Comparison of ENCODE assay signal across 10 mouse cellular contexts in genomic region chr17:29050791-29051190, GRCm38 (mm10). TPM values are rescaled to one million over a fixed set of nuclear protein-coding genes. Genes with fewer than 3 reads are reported as not detected.
DNase-seq lines count a peak whose midpoint lies in the region; ATAC-seq and TF ChIP-seq lines count a peak whose summit lies in the region.
"Had no signal": no experiment of that assay in that cellular context is flagged by ENCODE, and none has a peak within 500 bp of the region (broad histone marks: within the 10 kb centered on the region; RNA-seq: fewer than 3 reads in every experiment).

No protein-coding gene starts in this region.

- H3K4me2 ChIP-seq in hindbrain, embryonic 16.5 days (ENCODE audit: low read length) = no peak overlapping the region
- no peak overlapping the region for H3K4me2 ChIP-seq in hindbrain, embryonic 12.5 days (replicated peaks)
- H3K4me2 ChIP-seq in limb, embryonic 13.5 days (replicated peaks) = no peak overlapping the region

- H3K4me1 ChIP-seq in hindbrain, embryonic 16.5 days (ENCODE audit: control insufficient read depth, insufficient read depth, low read depth, low read length) = peaks cover 4% of the 10 kb centered on the region; the same call in 1 of the 2 replicates
- peaks cover 9% of the 10 kb centered on the region for H3K4me1 ChIP-seq in hindbrain, embryonic 12.5 days
- H3K4me1 ChIP-seq in limb, embryonic 13.5 days = peaks cover 29% of the 10 kb centered on the region

- ATAC-seq in hindbrain, embryonic 16.5 days = peak; percentile 40; the same call in 1 of the 2 replicates
- no peak for ATAC-seq in hindbrain, embryonic 12.5 days (ENCODE audit: low FRiP score)
- no peak for ATAC-seq in limb, embryonic 13.5 days (ENCODE audit: low FRiP score, low read depth)
- ATAC-seq: inflammation-experienced regulatory T-cells, adult 6 months had no signal

- TF ChIP-seq CTCF in gastrocnemius, adult 2 months (IDR thresholded peaks at IDR 0.05) = no peak

- H3K27me3 ChIP-seq in hindbrain, embryonic 16.5 days (replicated peaks; ENCODE audit: control insufficient read depth, insufficient read depth, low read length) = no peaks in the 10 kb centered on the region
- no peaks in the 10 kb centered on the region for H3K27me3 ChIP-seq in hindbrain, embryonic 12.5 days
- H3K27me3 ChIP-seq in limb, embryonic 13.5 days = no peaks in the 10 kb centered on the region

- intact Hi-C loops in gastrocnemius, adult 2 months (cut with DNase I) = no loop called here

- H3K4me3 ChIP-seq in hindbrain, embryonic 16.5 days (ENCODE audit: low read length) = no peak overlapping the region
- H3K4me3 ChIP-seq in hindbrain, embryonic 12.5 days = no peak overlapping the region
- peak overlapping the region; percentile 49 for H3K4me3 ChIP-seq in gastrocnemius, adult 2 months
- no peak overlapping the region for H3K4me3 ChIP-seq in limb, embryonic 13.5 days

- H3K27ac ChIP-seq in hindbrain, embryonic 16.5 days (ENCODE audit: low read depth, low read length) = no peak overlapping the region
- no peak overlapping the region for H3K27ac ChIP-seq in hindbrain, embryonic 12.5 days
- peak overlapping the region; percentile 79 for H3K27ac ChIP-seq in gastrocnemius, adult 2 months
- no peak overlapping the region; the same call in 1 of the 2 replicates for H3K27ac ChIP-seq in limb, embryonic 13.5 days

- no peaks in the 10 kb centered on the region for H3K9me3 ChIP-seq in hindbrain, embryonic 16.5 days (ENCODE audit: control insufficient read depth, low read length)
- H3K9me3 ChIP-seq in hindbrain, embryonic 12.5 days (replicated peaks) = no peaks in the 10 kb centered on the region
- no peaks in the 10 kb centered on the region for H3K9me3 ChIP-seq in limb, embryonic 13.5 days
- H3K9me3 ChIP-seq: G1E had no signal

- peak; percentile 23 for DNase-seq in ZHBTc4 (ENCODE audit: low read depth, low spot score)
- peak; percentile 89 for DNase-seq in gastrocnemius, adult 2 months
- DNase-seq in right cerebral cortex, adult 18-20 months = no peak
- DNase-seq in frontal cortex, postnatal 10 days (ENCODE audit: low spot score in 2 of 2) = no peak
- DNase-seq: adrenal gland, postnatal 10 days had no signal

- H3K9ac ChIP-seq in hindbrain, embryonic 16.5 days (ENCODE audit: low read depth, low read length) = no peak overlapping the region
- H3K9ac ChIP-seq in hindbrain, embryonic 12.5 days = no peak overlapping the region
- H3K9ac ChIP-seq in limb, embryonic 13.5 days = 0 out of 2 replicates have a peak overlapping the region, but pooled peaks have one; percentile 5

- 55% methylated on average over 14 of the region's 14 CpGs for WGBS in hindbrain, embryonic 16.5 days
- 57% methylated on average over 14 of the region's 14 CpGs for whole genome bisulfite sequencing in hindbrain, embryonic 12.5 days
- WGBS in limb, embryonic 13.5 days = 18% methylated on average over 14 of the region's 14 CpGs

- H3K36me3 ChIP-seq in hindbrain, embryonic 16.5 days (ENCODE audit: control insufficient read depth, insufficient read depth, low read length) = peaks cover 6% of the 10 kb centered on the region; the same call in 1 of the 2 replicates
- H3K36me3 ChIP-seq in hindbrain, embryonic 12.5 days = peaks cover 16% of the 10 kb centered on the region
- H3K36me3 ChIP-seq in limb, embryonic 13.5 days = peaks cover 20% of the 10 kb centered on the region

RNA-seq across cellular contexts. Expression of gene Srsf3, which starts 18.4 kb away (rescaled TPM):
- polyA plus RNA-seq in hindbrain, embryonic 16.5 days (2015; fragmentation: Nextera tagmentation; extraction: Ambion mirVana) = 356 and 408 TPM in 2 replicates
- 662 and 667 TPM in 2 replicates for polyA plus RNA-seq in hindbrain, embryonic 12.5 days (2016; fragmentation: Nextera tagmentation; extraction: Ambion mirVana)
- total RNA-seq in gastrocnemius, adult 2 months (2021) = 10 to 100 TPM; 38.8 to 55.6 TPM
- 694 and 714 TPM in 2 replicates for polyA plus RNA-seq in limb, embryonic 13.5 days (2015; fragmentation: Nextera tagmentation; extraction: Ambion mirVana)

RNA-seq across cellular contexts. Expression of gene Cdkn1a, which starts 40.0 kb away (rescaled TPM):
- polyA plus RNA-seq in hindbrain, embryonic 16.5 days (2015; fragmentation: Nextera tagmentation; extraction: Ambion mirVana) = 138 and 184 TPM in 2 replicates
- polyA plus RNA-seq in hindbrain, embryonic 12.5 days (2016; fragmentation: Nextera tagmentation; extraction: Ambion mirVana) = 39.0 and 43.6 TPM in 2 replicates
- 100 to 1,000 TPM in 1 of 2 experiments, 10 to 100 TPM in 1; 32.6 to 103 TPM for total RNA-seq in gastrocnemius, adult 2 months (2021)
- 91.0 and 92.1 TPM in 2 replicates for polyA plus RNA-seq in limb, embryonic 13.5 days (2015; fragmentation: Nextera tagmentation; extraction: Ambion mirVana)

RNA-seq across cellular contexts. Expression of gene Stk38, which starts 43.0 kb away (rescaled TPM):
- polyA plus RNA-seq in hindbrain, embryonic 16.5 days (2015; fragmentation: Nextera tagmentation; extraction: Ambion mirVana) = 71.8 and 89.7 TPM in 2 replicates
- polyA plus RNA-seq in hindbrain, embryonic 12.5 days (2016; fragmentation: Nextera tagmentation; extraction: Ambion mirVana) = 150 and 152 TPM in 2 replicates
- total RNA-seq in gastrocnemius, adult 2 months (2021) = 10 to 100 TPM; 26.9 to 29.2 TPM
- polyA plus RNA-seq in limb, embryonic 13.5 days (2015; fragmentation: Nextera tagmentation; extraction: Ambion mirVana) = 119 and 120 TPM in 2 replicates

Comparison
In these comparisons a context has a peak if more than half of its experiments do, and no peak if none do; other contexts are left out.
1. DNase-seq: peak in ZHBTc4 (single experiment) and gastrocnemius, adult 2 months (single experiment); none in right cerebral cortex, adult 18-20 months (single experiment) and frontal cortex, postnatal 10 days (0 of 2).